Mouse (Mus musculus) C2C12 (cell line): ENCODE measurements around the gene Gpr3. TPM values are rescaled to one million over a fixed set of nuclear protein-coding genes. Genes with fewer than 3 reads are reported as not detected.
A peak's percentile ranks its signal among the peaks of the same experiment; 100 is the strongest.

Experiments
- H3K27me3 ChIP-seq: one replicate; pipeline ENCODE4 v1.6.1; 2011; ENCODE audit not compliant: control insufficient read depth, insufficient read depth, insufficient read length
- H3K36me3 ChIP-seq: one replicate; pipeline ENCODE4 v1.6.1; 2011; ENCODE audit not compliant: control insufficient read depth, insufficient read depth
- H3K4me3 ChIP-seq: one replicate; pipeline ENCODE4 v1.5.1; 2011; ENCODE audit warnings: mild to moderate bottlenecking, control low read depth; ENCODE audit not compliant: poor library complexity, insufficient read depth, severe bottlenecking
- H3K79me2 ChIP-seq: one replicate; pipeline ENCODE4 v1.6.1; 2011; ENCODE audit not compliant: control insufficient read depth, insufficient read depth
- H3K79me3 ChIP-seq: one replicate; pipeline ENCODE4 v1.6.1; 2011; ENCODE audit warnings: low read depth, control low read depth
- H3ac ChIP-seq: one replicate; pipeline ENCODE3; 2011; ENCODE audit warnings: low read depth; ENCODE audit not compliant: control insufficient read depth, insufficient read length
- CEBPB ChIP-seq: IDR thresholded peaks from one replicate; pipeline ENCODE4 v1.6.1; 2011; ENCODE audit warnings: low read depth, mild to moderate bottlenecking, control low read depth, moderate library complexity
- CTCF ChIP-seq: IDR thresholded peaks from one replicate; pipeline ENCODE4 v1.5.1; 2011; ENCODE audit not compliant: control insufficient read depth, insufficient read depth, insufficient read length
- FOSL1 ChIP-seq: IDR thresholded peaks from one replicate; pipeline ENCODE4 v1.8.0; 2011; ENCODE audit warnings: mild to moderate bottlenecking, low read length; ENCODE audit not compliant: poor library complexity, insufficient read depth, severe bottlenecking
- MAX ChIP-seq: IDR thresholded peaks from one replicate; pipeline ENCODE4 v1.6.1; 2011; ENCODE audit warnings: mild to moderate bottlenecking, control low read depth
- MYOD1 ChIP-seq: IDR thresholded peaks from one replicate; pipeline ENCODE4 v1.6.1; 2011; ENCODE audit warnings: low read depth; ENCODE audit not compliant: control insufficient read depth, insufficient read length
- MYOG ChIP-seq: IDR thresholded peaks from one replicate; pipeline ENCODE4 v1.6.1; 2011; ENCODE audit not compliant: control insufficient read depth, insufficient read length; ENCODE audit errors: extremely low read depth
- USF1 ChIP-seq: IDR thresholded peaks from one replicate; pipeline ENCODE4 v1.6.1; 2011; ENCODE audit warnings: low read depth, mild to moderate bottlenecking, control low read depth, moderate library complexity
- polyA plus RNA-seq: library from polyadenylated mRNA; unstranded; fragments of >200 nt; fragmentation: generic; extraction: Trizol; gene quantifications from one replicate; pipeline ENCODE4 v1.2.1, GENCODE M21; 2012; ENCODE audit warnings: missing spikeins

Gene Gpr3
- polyA plus RNA-seq, 1 experiment = 0.53 TPM

- Histone ChIP-seq H3K27me3 (peaks cover 19% of the 10 kb centered on the region), H3K79me2 (no peaks in the 10 kb centered on the region), H3K79me3 (no peaks in the 10 kb centered on the region), H3ac (no peak overlapping the region), H3K36me3 (no peaks in the 10 kb centered on the region), H3K4me3 (no peak overlapping the region)
- no peak for TF ChIP-seq CEBPB
- no peak for TF ChIP-seq CTCF
- no peak for TF ChIP-seq FOSL1
- TF ChIP-seq MAX = no peak
Measured at GRCm38 (mm10) chr4:133255392-133255791, 43.1 kb upstream of the Gpr3 start.

- no peak for TF ChIP-seq CTCF
- TF ChIP-seq USF1 = no peak
- H3K27me3 ChIP-seq = peaks cover 19% of the 10 kb centered on the region
- H3K36me3 ChIP-seq = no peaks in the 10 kb centered on the region
- no peaks in the 10 kb centered on the region for H3K79me2 ChIP-seq
- H3K79me3 ChIP-seq = no peaks in the 10 kb centered on the region
- H3K4me3 ChIP-seq = no peak overlapping the region
- H3ac ChIP-seq = no peak overlapping the region
Measured at GRCm38 (mm10) chr4:133253412-133253811, 41.1 kb upstream of the Gpr3 start.

DNA sequence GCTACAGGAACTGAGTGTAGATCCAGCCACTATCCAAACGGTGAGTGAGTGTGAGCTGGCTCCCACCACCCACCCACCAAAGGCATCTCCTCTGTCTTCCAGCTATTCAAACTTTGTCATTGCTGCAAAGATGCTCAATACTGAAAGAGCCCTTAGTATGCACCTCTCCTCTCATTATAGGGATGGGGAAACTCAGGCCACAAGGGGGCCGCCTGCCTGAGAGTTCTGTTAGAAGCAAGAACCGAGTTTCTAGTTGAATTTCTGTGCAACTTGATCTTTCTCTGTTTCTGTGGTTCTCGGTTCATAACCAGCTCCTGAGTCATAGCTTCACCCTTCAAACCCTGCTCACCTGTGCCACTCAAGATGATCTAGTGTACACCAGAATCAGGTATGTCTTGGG lies 39.8 kb upstream of the Gpr3 start:
- TF ChIP-seq MYOD1 = no peak
- TF ChIP-seq FOSL1 = no peak
- TF ChIP-seq CTCF = no peak
- no peak for TF ChIP-seq MAX
- TF ChIP-seq CEBPB = no peak
- no peak for TF ChIP-seq MYOG
- TF ChIP-seq USF1 = no peak
- H3K27me3 ChIP-seq = peaks cover 8% of the 10 kb centered on the region

DNA sequence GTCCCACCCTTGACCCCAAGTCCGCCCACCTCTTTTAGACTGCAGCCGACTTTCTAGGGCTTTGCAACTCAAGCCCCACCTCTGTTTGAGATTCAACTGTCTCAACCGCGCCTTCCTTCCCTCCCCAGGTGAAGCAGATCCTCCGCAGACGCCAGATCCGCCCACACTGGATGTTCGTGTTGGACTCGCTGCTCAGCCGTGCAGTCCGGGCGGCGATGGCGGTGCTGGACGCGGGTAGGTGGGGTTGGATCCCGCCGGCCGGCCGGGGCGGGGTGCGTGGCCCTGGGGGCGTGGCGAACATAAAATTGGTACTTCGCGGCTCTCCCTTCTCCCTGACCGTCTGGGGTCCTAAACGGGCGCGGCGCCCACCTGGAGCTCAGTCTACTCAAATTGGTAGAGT lies 38.9 kb upstream of the Gpr3 start:
- H3K79me2 ChIP-seq = no peaks in the 10 kb centered on the region
- peaks cover under 1% of the 10 kb centered on the region for H3K27me3 ChIP-seq
- no peak for TF ChIP-seq FOSL1
- no peak for TF ChIP-seq CTCF
- TF ChIP-seq CEBPB = no peak
- TF ChIP-seq MAX = no peak
- no peak for TF ChIP-seq MYOG
- TF ChIP-seq USF1 = no peak
- TF ChIP-seq MYOD1 = no peak

More for the DNA sequence above, 39.8 kb upstream of the Gpr3 start:
- H3K36me3 ChIP-seq = no peaks in the 10 kb centered on the region
- H3K79me3 ChIP-seq = no peaks in the 10 kb centered on the region
- no peak overlapping the region for H3ac ChIP-seq
- H3K79me2 ChIP-seq = no peaks in the 10 kb centered on the region
- no peak overlapping the region for H3K4me3 ChIP-seq

GRCm38 (mm10) chr4:133250609-133251008 lies 38.3 kb upstream of the Gpr3 start:
- no peak overlapping the region for H3K4me3 ChIP-seq
- H3K79me2 ChIP-seq = no peaks in the 10 kb centered on the region
- H3K36me3 ChIP-seq = no peaks in the 10 kb centered on the region
- no peaks in the 10 kb centered on the region for H3K27me3 ChIP-seq
- TF ChIP-seq MAX (peak; percentile 34), CTCF (peak; percentile 54), MYOG (no peak), MYOD1 (peak; percentile 27)
- H3ac ChIP-seq = no peak overlapping the region
- H3K79me3 ChIP-seq = no peaks in the 10 kb centered on the region

More for the DNA sequence above, 38.9 kb upstream of the Gpr3 start:
- Histone ChIP-seq H3K36me3 (no peaks in the 10 kb centered on the region), H3K4me3 (no peak overlapping the region), H3ac (no peak overlapping the region), H3K79me3 (no peaks in the 10 kb centered on the region)

GRCm38 (mm10) chr4:133247806-133248449 lies 35.6 kb upstream of the Gpr3 start:
- Histone ChIP-seq H3K79me3 (no peaks in the 10 kb centered on the region), H3K4me3 (no peak overlapping the region), H3ac (no peak overlapping the region), H3K79me2 (no peaks in the 10 kb centered on the region), H3K36me3 (no peaks in the 10 kb centered on the region), H3K27me3 (no peaks in the 10 kb centered on the region)
- TF ChIP-seq CEBPB (no peak), MYOD1 (no peak)
